Mouse (Mus musculus) neural tube, embryonic 15.5 days (tissue): Measurements from ENCODE around the gene Bcas3. TPM values are rescaled to one million over a fixed set of nuclear protein-coding genes. Genes with fewer than 3 reads are reported as not detected.

ENCODE experiments used
- ATAC-seq: fragments of 200-750 bp; cut with Nextera tagmentation; 2 replicates; pipeline ENCODE4 v1.8.0; 2017; ENCODE audit warnings: mild to moderate bottlenecking, moderate TSS enrichment, moderate library complexity; ENCODE audit not compliant: low FRiP score
- H3K27ac ChIP-seq: fragments of 300-500 bp; sonication (generic); replicated peaks from 2 replicates; pipeline ENCODE4 v1.5.1; 2015; ENCODE audit warnings: mild to moderate bottlenecking, inconsistent platforms
- H3K27me3 ChIP-seq: fragments of 300-500 bp; sonication (generic); replicated peaks from 2 replicates; pipeline ENCODE4 v1.6.1; 2015; ENCODE audit warnings: inconsistent platforms
- H3K36me3 ChIP-seq: fragments of 300-500 bp; sonication (generic); 2 replicates; pipeline ENCODE4 v1.6.1; 2015; ENCODE audit warnings: inconsistent platforms
- H3K4me1 ChIP-seq: fragments of 300-500 bp; sonication (generic); 2 replicates; pipeline ENCODE4 v1.6.1; 2015; ENCODE audit warnings: inconsistent platforms
- H3K4me2 ChIP-seq: fragments of 300-500 bp; sonication (generic); 2 replicates; pipeline ENCODE4 v1.6.1; 2015; ENCODE audit warnings: inconsistent platforms, mild to moderate bottlenecking, moderate library complexity
- H3K4me3 ChIP-seq: fragments of 300-500 bp; sonication (generic); replicated peaks from 2 replicates; pipeline ENCODE4 v1.5.1; 2015; ENCODE audit warnings: mild to moderate bottlenecking, inconsistent platforms
- H3K9ac ChIP-seq: fragments of 300-500 bp; sonication (generic); replicated peaks from 2 replicates; pipeline ENCODE4 v1.6.1; 2015; ENCODE audit warnings: mild to moderate bottlenecking, inconsistent platforms
- H3K9me3 ChIP-seq: fragments of 300-500 bp; sonication (generic); replicated peaks from 2 replicates; pipeline ENCODE4 v1.6.1; 2016; ENCODE audit warnings: inconsistent platforms
- WGBS: fragments of 180-500 bp; shearing (Covaris S2); methylation state at CpG from one replicate; pipeline ENCODE4 v1.1.7; 2015; ENCODE audit warnings: mixed read lengths; 5-methylcytosine and 5-hydroxymethylcytosine counted together
- polyA plus RNA-seq: library from polyadenylated mRNA; unstranded; fragments of >200 nt; fragmentation: Nextera tagmentation; extraction: Ambion mirVana; gene quantifications from 2 replicates; pipeline ENCODE4 v1.2.1, GENCODE M21; 2015

Gene Bcas3
- polyA plus RNA-seq, 1 experiment from 2014 or later, result 31.6 TPM

DNA sequence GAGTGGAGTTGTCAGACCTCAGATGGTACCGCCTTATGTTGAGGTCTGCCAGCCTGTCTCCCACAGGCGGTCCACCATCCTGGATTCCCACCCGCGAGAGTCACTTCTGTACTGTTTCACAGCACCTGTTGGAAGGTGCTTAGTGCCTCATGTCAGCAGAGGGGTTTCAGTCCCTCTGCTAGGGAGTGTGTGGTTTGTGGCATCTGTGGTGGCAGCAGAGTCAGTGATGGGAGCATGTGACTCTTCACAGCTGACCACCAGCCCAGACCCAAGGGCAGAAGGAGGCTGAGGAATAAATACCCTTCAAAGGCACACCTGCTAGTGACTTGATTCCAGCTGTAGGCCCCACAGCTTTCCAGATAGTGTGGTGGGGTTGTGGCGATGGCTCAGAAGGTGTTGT lies 94.4 kb downstream of the Bcas3 start:
- H3K4me1 ChIP-seq, result no peaks in the 10 kb centered on the region

DNA sequence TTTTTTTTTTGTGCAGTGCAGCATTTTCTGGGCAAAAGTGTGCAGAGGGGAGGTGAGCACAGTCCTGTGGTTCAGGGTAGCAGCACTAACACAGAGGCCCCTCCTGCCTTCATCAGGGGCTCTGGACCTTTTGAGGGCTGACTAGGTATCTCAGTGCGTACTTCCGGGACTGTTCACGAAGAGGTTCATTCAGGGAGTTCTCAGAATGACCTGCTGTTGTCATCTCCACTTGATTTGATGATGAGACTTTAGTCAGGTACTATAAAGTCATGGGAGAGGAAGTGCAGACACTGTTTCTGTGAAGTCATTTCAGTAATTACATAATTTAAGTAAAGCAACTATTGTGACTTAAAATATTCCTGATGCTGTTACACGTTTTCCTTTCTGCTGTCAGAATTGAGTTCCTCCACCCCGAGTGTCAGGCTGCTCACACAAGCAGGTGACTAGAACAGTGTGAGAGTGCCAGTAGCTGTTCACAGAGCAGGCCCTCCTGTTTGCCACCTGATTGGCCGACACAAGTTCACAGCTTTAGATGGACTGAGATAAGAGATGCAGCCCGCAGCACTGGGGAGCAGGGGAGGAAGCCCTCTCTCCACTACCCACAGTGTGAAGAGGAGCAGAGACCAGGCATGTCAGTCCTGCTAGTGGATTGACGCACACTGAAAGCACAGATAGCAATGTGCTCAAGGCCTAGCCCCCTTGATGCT lies 100.8 kb downstream of the Bcas3 start:
- Histone ChIP-seq H3K4me1 (no peaks in the 10 kb centered on the region), H3K4me2 (no peak overlapping the region), H3K27ac (no peak overlapping the region), H3K4me3 (no peak overlapping the region), H3K9me3 (no peaks in the 10 kb centered on the region), H3K27me3 (no peaks in the 10 kb centered on the region), H3K36me3 (no peaks in the 10 kb centered on the region), H3K9ac (no peak overlapping the region)
- ATAC-seq, result no peak
- 83% methylated on average over 8 of the region's 8 CpGs for WGBS

More for the DNA sequence above, 94.4 kb downstream of the Bcas3 start:
- no peak overlapping the region for H3K4me3 ChIP-seq
- H3K4me2 ChIP-seq, result no peak overlapping the region
- H3K36me3 ChIP-seq, result no peaks in the 10 kb centered on the region
- H3K27me3 ChIP-seq, result no peaks in the 10 kb centered on the region
- H3K9ac ChIP-seq, result no peak overlapping the region
- 93% methylated on average over 5 of the region's 5 CpGs for WGBS
- no peak overlapping the region for H3K27ac ChIP-seq
- no peaks in the 10 kb centered on the region for H3K9me3 ChIP-seq
- no peak for ATAC-seq

DNA sequence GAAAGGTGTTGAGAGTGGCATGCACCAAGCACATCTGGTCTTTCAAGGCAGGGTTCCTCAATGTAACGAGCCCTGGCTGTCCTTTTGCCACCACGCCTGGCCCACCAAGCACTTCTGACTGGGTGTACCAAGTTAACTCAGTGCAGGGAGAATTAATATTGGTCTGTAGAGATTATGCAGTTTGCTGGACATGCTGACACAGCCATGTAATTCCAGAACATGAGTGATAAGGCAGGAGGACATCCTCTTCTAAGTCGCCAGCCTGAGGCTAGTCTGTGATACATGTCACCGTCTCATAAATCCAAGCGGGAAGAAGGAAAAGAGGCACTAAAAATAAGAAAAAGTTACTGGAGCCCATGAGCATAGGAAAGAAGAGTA lies 101.3 kb downstream of the Bcas3 start:
- no peaks in the 10 kb centered on the region for H3K36me3 ChIP-seq
- no peaks in the 10 kb centered on the region for H3K9me3 ChIP-seq
- H3K4me2 ChIP-seq, result no peak overlapping the region
- 93% methylated on average over 5 of the region's 5 CpGs for WGBS
- no peak for ATAC-seq
- H3K27ac ChIP-seq, result no peak overlapping the region
- H3K9ac ChIP-seq, result no peak overlapping the region
- no peak overlapping the region for H3K4me3 ChIP-seq
- H3K4me1 ChIP-seq, result no peaks in the 10 kb centered on the region
- H3K27me3 ChIP-seq, result no peaks in the 10 kb centered on the region

DNA sequence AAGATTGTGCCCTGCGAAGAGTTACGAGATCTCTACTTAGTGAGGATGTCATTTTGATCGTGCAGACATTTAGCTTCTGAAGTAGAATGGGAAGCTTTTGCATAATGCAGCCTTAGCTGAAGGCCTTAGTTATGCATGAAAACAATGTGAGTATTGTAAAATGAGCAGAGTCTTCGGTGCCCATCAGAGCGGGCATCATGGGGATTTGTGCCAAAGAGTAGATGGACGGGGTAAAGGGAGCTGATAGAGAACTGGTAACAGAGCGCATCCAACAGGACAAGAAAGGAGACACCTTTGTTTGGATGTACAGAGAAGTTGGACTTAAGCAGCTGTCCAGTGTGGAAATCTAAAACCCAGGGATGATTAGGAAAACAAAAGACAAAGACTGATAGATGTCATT lies 108.6 kb downstream of the Bcas3 start:
- no peak for ATAC-seq
- no peak overlapping the region for H3K9ac ChIP-seq
- H3K36me3 ChIP-seq, result no peaks in the 10 kb centered on the region
- H3K4me1 ChIP-seq, result no peaks in the 10 kb centered on the region
- H3K4me3 ChIP-seq, result no peak overlapping the region
- H3K9me3 ChIP-seq, result no peaks in the 10 kb centered on the region
- WGBS, result 75% methylated on average over 7 of the region's 7 CpGs
- H3K4me2 ChIP-seq, result no peak overlapping the region
- no peak overlapping the region for H3K27ac ChIP-seq
- no peaks in the 10 kb centered on the region for H3K27me3 ChIP-seq

DNA sequence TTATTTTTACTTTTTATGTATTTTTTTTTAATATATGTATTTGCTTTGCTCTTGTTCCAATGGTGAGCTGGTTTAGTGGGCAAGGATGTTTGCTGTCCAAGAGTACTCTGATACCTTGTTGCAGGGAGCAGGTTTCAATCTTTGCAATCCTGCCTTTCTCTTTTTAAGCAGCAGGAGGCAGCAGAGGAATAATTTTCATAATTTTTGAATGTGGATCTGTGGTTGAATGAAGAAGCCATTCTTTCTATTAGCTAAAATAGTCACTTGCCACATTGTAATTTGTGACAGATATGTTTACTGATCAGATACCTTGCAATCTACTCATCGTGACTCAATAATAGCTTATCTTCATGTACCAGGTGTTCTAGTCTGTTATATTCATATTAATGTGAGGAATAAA lies 116.6 kb downstream of the Bcas3 start:
- peaks cover 4% of the 10 kb centered on the region for H3K4me1 ChIP-seq
- H3K36me3 ChIP-seq, result no peaks in the 10 kb centered on the region
- no peak overlapping the region for H3K4me3 ChIP-seq
- no peaks in the 10 kb centered on the region for H3K9me3 ChIP-seq
- H3K9ac ChIP-seq, result no peak overlapping the region
- no peak overlapping the region for H3K4me2 ChIP-seq
- WGBS, result 85% methylated on average over 1 of the region's 1 CpGs
- H3K27me3 ChIP-seq, result no peaks in the 10 kb centered on the region
- ATAC-seq, result no peak
- no peak overlapping the region for H3K27ac ChIP-seq

DNA sequence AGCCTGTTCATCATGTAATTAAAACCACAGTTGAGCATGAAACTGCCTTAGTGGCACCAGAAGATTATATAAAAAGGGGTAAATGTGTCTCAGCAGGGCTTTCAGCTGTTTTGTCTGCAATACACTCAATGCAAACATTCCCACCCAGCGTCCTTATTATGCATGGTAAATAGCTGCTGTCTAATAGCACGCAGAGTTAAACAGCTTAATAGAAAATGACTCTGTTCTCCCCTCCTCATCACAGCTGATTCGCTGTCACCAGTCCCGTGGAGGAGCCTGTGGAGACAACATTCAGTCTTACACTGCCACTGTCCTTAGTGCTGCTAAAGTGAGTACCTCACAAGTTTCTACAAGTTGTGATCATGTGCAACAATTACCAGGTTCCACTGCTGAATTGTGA lies 117.5 kb downstream of the Bcas3 start:
- WGBS, result 22% methylated on average over 4 of the region's 4 CpGs
- Histone ChIP-seq H3K27me3 (no peaks in the 10 kb centered on the region), H3K36me3 (no peaks in the 10 kb centered on the region), H3K4me3 (no peak overlapping the region), H3K27ac (no peak overlapping the region), H3K4me2 (no peak overlapping the region), H3K9me3 (no peaks in the 10 kb centered on the region), H3K4me1 (peaks cover 5% of the 10 kb centered on the region), H3K9ac (no peak overlapping the region)
- ATAC-seq, result no peak

DNA sequence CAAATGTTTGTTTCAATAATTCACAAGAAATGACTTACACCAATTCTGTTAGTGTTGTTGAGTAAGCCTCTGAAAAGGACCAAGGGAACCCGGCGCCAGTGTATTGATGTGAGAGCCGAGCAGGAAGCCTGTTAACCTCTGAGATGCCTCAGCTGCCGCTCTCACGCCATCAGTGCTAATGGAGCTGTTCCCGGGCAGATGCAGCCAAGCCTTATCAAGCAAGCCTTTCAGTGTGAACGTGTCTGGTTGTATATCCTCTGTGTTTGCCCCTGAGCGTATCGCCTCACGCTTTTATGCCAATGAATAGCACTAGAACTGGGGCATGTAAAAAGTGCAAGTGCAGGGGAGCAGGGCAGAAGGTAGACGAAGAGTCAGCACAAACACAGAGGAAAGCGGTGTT lies 121.4 kb downstream of the Bcas3 start:
- Histone ChIP-seq H3K9ac (no peak overlapping the region), H3K4me3 (no peak overlapping the region), H3K36me3 (no peaks in the 10 kb centered on the region), H3K9me3 (no peaks in the 10 kb centered on the region), H3K27me3 (no peaks in the 10 kb centered on the region), H3K27ac (no peak overlapping the region), H3K4me1 (peaks cover 5% of the 10 kb centered on the region), H3K4me2 (peak overlapping the region; percentile 34)
- no peak for ATAC-seq
- 23% methylated on average over 12 of the region's 12 CpGs for WGBS

DNA sequence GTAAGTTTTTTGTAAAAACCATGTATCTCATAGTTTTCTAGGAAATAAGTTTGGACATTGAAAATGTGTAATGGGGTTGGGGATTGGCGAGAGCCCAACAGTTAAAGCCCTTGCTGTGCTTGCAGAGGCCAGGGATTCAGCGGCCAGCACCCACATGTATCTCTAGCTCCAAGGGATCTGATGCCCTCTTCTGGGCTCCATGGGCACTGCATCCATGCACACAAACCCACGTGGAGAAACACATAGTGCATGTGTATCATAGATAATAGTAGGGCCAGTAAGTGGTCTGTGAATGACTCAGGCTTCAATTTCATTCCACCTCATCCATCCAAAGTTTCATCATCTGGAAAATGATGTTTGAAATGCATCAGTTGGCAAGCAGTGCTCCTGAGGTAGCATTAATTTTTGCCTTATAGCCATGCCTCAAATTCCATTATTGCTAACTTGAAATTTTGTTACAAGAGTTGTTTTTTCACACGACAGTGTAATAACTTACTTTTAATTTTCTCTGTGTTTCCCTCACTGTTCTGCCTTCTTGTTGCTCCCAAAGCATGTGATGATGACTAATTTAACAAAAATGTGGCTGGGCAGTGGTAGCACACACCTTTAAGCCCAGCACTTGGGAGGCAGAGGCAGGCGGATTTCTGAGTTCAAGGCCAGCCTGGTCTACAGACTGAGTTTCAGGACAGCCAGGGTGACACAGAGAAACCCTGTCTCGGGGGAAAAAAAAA lies 129.9 kb downstream of the Bcas3 start:
- Histone ChIP-seq H3K4me3 (no peak overlapping the region), H3K9me3 (no peaks in the 10 kb centered on the region), H3K27me3 (no peaks in the 10 kb centered on the region), H3K36me3 (no peaks in the 10 kb centered on the region), H3K27ac (no peak overlapping the region), H3K9ac (no peak overlapping the region), H3K4me1 (no peaks in the 10 kb centered on the region), H3K4me2 (no peak overlapping the region)
- WGBS, result 70% methylated on average over 6 of the region's 6 CpGs
- ATAC-seq, result no peak

DNA sequence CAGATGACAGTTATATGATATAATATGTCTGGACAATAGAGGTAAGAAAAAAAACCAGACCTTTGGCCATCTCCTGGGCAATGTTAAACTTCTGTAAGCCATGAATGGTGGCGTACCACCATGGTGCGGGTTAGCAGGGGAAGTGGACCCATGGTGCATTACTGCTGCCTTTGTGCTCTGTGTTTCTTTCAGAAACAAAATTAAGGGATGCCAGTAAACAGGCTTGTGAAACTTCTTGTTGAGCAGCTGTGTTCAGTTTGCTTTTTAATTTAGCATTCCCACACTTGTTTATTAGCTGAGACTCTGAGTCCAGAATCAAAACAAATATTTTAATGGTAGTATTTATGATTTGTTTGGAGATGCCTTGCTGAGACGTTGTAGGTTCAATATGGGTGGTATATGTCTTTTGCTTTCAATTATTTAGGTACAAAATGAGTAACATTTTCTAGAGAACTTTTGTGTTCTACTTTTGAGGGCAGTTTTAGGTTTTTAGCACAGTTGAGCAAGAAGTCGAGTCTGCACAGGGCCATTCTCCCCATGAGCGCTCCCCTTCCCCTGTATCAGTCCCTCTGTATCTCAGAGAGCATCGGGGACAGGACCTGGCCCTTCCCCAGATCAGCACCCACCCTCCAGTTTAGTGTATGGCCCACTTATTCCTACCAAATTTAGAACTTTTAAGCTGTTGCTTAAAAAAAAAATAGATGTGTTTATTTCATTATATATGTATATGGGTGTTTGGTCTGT lies 132.4 kb downstream of the Bcas3 start:
- no peak overlapping the region for H3K4me3 ChIP-seq
- H3K27me3 ChIP-seq, result no peaks in the 10 kb centered on the region
- H3K4me1 ChIP-seq, result no peaks in the 10 kb centered on the region
- H3K36me3 ChIP-seq, result no peaks in the 10 kb centered on the region
- WGBS, result 84% methylated on average over 6 of the region's 6 CpGs
- H3K9ac ChIP-seq, result no peak overlapping the region
- H3K4me2 ChIP-seq, result no peak overlapping the region
- ATAC-seq, result no peak
- no peak overlapping the region for H3K27ac ChIP-seq
- H3K9me3 ChIP-seq, result no peaks in the 10 kb centered on the region

DNA sequence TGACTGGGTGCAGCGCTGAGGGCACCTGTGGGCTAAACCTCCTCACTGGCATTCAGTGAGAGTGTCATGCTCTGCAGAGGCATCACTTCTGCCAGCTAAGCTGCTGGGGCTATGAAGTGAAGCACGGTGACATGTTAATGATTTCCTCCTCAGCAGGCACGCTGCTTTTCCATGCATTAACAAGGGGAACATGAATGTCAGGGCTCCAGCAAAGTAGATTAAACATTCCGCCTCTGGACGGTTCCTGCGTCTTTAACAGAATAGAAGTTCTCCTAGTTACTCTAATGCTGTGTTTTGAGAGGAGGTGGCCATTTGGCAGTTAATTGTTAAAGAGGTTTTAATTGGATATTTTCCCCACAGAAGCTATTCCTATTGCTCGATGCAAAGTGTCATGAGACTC lies 134.5 kb downstream of the Bcas3 start:
- no peak overlapping the region for H3K27ac ChIP-seq
- no peak overlapping the region for H3K4me2 ChIP-seq
- no peaks in the 10 kb centered on the region for H3K9me3 ChIP-seq
- H3K4me1 ChIP-seq, result no peaks in the 10 kb centered on the region
- no peak overlapping the region for H3K9ac ChIP-seq
- 45% methylated on average over 7 of the region's 7 CpGs for WGBS
- no peaks in the 10 kb centered on the region for H3K36me3 ChIP-seq
- H3K4me3 ChIP-seq, result no peak overlapping the region
- H3K27me3 ChIP-seq, result no peaks in the 10 kb centered on the region
- no peak for ATAC-seq

DNA sequence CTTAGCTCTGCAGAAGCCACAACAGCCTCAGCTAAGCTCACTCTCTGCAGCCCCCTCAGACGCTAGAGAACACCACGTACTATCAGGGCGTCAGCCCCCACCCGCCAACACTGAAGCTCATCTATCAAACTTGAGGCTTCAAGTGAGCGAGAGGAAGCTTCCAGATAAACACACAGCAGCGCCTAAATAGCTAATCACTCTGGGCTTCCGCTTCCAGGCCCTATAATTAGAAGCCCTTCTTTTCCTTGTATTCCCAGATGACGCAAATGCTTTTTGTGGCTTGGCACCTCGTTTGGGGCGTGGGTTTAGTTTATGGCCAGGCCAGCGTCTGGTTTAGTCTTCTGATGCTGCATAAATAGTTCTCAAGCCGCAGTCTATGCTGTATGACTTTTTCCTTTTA lies 139.3 kb downstream of the Bcas3 start:
- 18% methylated on average over 12 of the region's 12 CpGs for WGBS
- no peaks in the 10 kb centered on the region for H3K9me3 ChIP-seq

DNA sequence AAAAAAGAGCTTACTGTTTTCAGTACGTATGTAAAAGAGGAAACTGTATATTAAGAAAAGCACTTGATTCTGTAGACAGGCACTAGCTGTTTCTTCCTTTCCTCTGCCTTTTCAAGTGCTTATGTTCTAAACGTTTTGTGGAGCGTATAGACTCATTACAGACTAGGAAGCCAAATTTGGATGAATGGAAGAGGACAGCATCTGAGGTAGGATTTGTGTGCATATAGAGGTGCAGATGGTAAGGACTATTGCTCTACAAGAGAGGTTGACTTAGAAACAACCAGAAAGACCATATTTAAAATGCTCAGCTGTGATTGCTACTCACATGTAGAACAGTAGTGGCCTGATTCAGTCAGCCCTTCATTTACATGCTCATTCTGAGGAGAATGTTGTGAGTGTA lies 139.7 kb downstream of the Bcas3 start:
- H3K27me3 ChIP-seq, result no peaks in the 10 kb centered on the region
- no peaks in the 10 kb centered on the region for H3K36me3 ChIP-seq
- no peak overlapping the region for H3K4me2 ChIP-seq
- no peak overlapping the region for H3K4me3 ChIP-seq
- H3K27ac ChIP-seq, result no peak overlapping the region
- WGBS, result 61% methylated on average over 3 of the region's 3 CpGs
- H3K4me1 ChIP-seq, result no peaks in the 10 kb centered on the region
- no peak for ATAC-seq
- no peaks in the 10 kb centered on the region for H3K9me3 ChIP-seq
- no peak overlapping the region for H3K9ac ChIP-seq

More for the DNA sequence above, 139.3 kb downstream of the Bcas3 start:
- H3K4me1 ChIP-seq, result no peaks in the 10 kb centered on the region
- no peak for ATAC-seq
- no peak overlapping the region for H3K4me3 ChIP-seq
- no peak overlapping the region for H3K27ac ChIP-seq
- H3K4me2 ChIP-seq, result no peak overlapping the region
- no peaks in the 10 kb centered on the region for H3K27me3 ChIP-seq
- no peak overlapping the region for H3K9ac ChIP-seq
- no peaks in the 10 kb centered on the region for H3K36me3 ChIP-seq
